ENCODE assay signal across 9 mouse cellular contexts in genomic region chr7:120739558-120740101, GRCm38 (mm10). TPM values are rescaled to one million over a fixed set of nuclear protein-coding genes. Genes with fewer than 3 reads are reported as not detected.
DNase-seq lines count a peak whose midpoint lies in the region; ATAC-seq and TF ChIP-seq lines count a peak whose summit lies in the region.
"Had no signal": no experiment of that assay in that cellular context is flagged by ENCODE, and none has a peak within 500 bp of the region (broad histone marks: within the 10 kb centered on the region; RNA-seq: fewer than 3 reads in every experiment).

No protein-coding gene starts in this region.

- peaks cover 3% of the 10 kb centered on the region; the same call in 1 of the 2 replicates for H3K4me1 ChIP-seq in limb, embryonic 12.5 days (replicated peaks)
- peaks cover 9% of the 10 kb centered on the region; the same call in 1 of the 2 replicates for H3K4me1 ChIP-seq in limb, embryonic 10.5 days
- peaks cover 20% of the 10 kb centered on the region for H3K4me1 ChIP-seq in forebrain, embryonic 14.5 days (ENCODE audit: control insufficient read depth, insufficient read depth, low read length)
- no peaks in the 10 kb centered on the region for H3K4me1 ChIP-seq in liver, postnatal 0 days (ENCODE audit: insufficient read depth)

- H3K27ac ChIP-seq in limb, embryonic 12.5 days, result no peak overlapping the region
- H3K27ac ChIP-seq in limb, embryonic 10.5 days, result no peak overlapping the region
- H3K27ac ChIP-seq in forebrain, embryonic 14.5 days (ENCODE audit: low read depth, low read length), result peak overlapping the region; percentile 3; the same call in 1 of the 2 replicates
- H3K27ac ChIP-seq in liver, postnatal 0 days (ENCODE audit: low read depth), result no peak overlapping the region
- H3K27ac ChIP-seq: neural tube, embryonic 12.5 days had no signal

- no peak overlapping the region for H3K9ac ChIP-seq in limb, embryonic 12.5 days (replicated peaks)
- H3K9ac ChIP-seq in forebrain, embryonic 14.5 days (ENCODE audit: low read length), result no peak overlapping the region
- H3K9ac ChIP-seq in liver, postnatal 0 days (replicated peaks), result no peak overlapping the region
- H3K9ac ChIP-seq: neural tube, embryonic 12.5 days had no signal

- 16% methylated on average over 5 of the region's 5 CpGs for WGBS in limb, embryonic 12.5 days
- 16% methylated on average over 5 of the region's 5 CpGs for WGBS in limb, embryonic 10.5 days
- WGBS in forebrain, embryonic 14.5 days, result 6% methylated on average over 5 of the region's 5 CpGs
- 23% methylated on average over 5 of the region's 5 CpGs for WGBS in liver, postnatal 0 days (ENCODE audit: insufficient replicate concordance)

- peaks cover 6% of the 10 kb centered on the region; the same call in 1 of the 2 replicates for H3K36me3 ChIP-seq in limb, embryonic 12.5 days
- H3K36me3 ChIP-seq in limb, embryonic 10.5 days, result peaks cover 1% of the 10 kb centered on the region
- H3K36me3 ChIP-seq in forebrain, embryonic 14.5 days (ENCODE audit: control insufficient read depth, insufficient read depth, low read length), result 0 out of 2 replicates have a peak, but pooled peaks cover 2% of the 10 kb centered on the region
- H3K36me3 ChIP-seq in liver, postnatal 0 days (replicated peaks; ENCODE audit: insufficient read depth, low read length), result no peaks in the 10 kb centered on the region; the same call in 1 of the 2 replicates

- H3K4me2 ChIP-seq in limb, embryonic 12.5 days, result no peak overlapping the region
- H3K4me2 ChIP-seq in forebrain, embryonic 14.5 days (ENCODE audit: low read length), result no peak overlapping the region; the same call in 1 of the 2 replicates
- H3K4me2 ChIP-seq in liver, postnatal 0 days (ENCODE audit: low read depth, low read length), result no peak overlapping the region
- H3K4me2 ChIP-seq: neural tube, embryonic 12.5 days had no signal

- DNase-seq in limb, embryonic 10.5 days (ENCODE audit: low spot score), result no peak
- peak; percentile 76 for DNase-seq in forebrain, embryonic 14.5 days (ENCODE audit: low spot score)
- DNase-seq in heart, postnatal 4 days, result peak; percentile 40
- DNase-seq in liver, postnatal 0 days, result no peak
- no peak for DNase-seq in thymus, adult 18-20 months
- DNase-seq in thymus, postnatal 36 days, result no peak
- no peak for DNase-seq in cerebellum, postnatal 14 days

- H3K9me3 ChIP-seq in limb, embryonic 12.5 days, result no peaks in the 10 kb centered on the region
- no peaks in the 10 kb centered on the region for H3K9me3 ChIP-seq in limb, embryonic 10.5 days (replicated peaks)
- H3K9me3 ChIP-seq in forebrain, embryonic 14.5 days (replicated peaks; ENCODE audit: control insufficient read depth, low read length), result no peaks in the 10 kb centered on the region
- no peaks in the 10 kb centered on the region for H3K9me3 ChIP-seq in liver, postnatal 0 days (ENCODE audit: low read length)
- H3K9me3 ChIP-seq: neural tube, embryonic 12.5 days had no signal

- 0 out of 2 replicates have a peak, but pooled peaks have one; percentile 31 for ATAC-seq in limb, embryonic 12.5 days (ENCODE audit: insufficient number of reproducible peaks, insufficient read depth, low FRiP score, low TSS enrichment, low read depth)
- ATAC-seq in forebrain, embryonic 14.5 days, result peak; percentile 87
- ATAC-seq in liver, postnatal 0 days, result no peak

- no peak overlapping the region for H3K4me3 ChIP-seq in limb, embryonic 12.5 days (replicated peaks)
- no peak overlapping the region for H3K4me3 ChIP-seq in limb, embryonic 10.5 days
- no peak overlapping the region for H3K4me3 ChIP-seq in forebrain, embryonic 14.5 days (ENCODE audit: low read depth, low read length)
- H3K4me3 ChIP-seq in liver, postnatal 0 days (ENCODE audit: low read depth, low read length), result no peak overlapping the region
- H3K4me3 ChIP-seq: neural tube, embryonic 12.5 days had no signal

- no peak for TF ChIP-seq EP300 in liver, postnatal 0 days (IDR thresholded peaks at IDR 0.05; ENCODE audit: low read depth)

- peak; percentile 29; the same call in 1 of the 2 replicates for TF ChIP-seq CTCF in liver, postnatal 0 days (IDR thresholded peaks at IDR 0.05; ENCODE audit: low read depth)

- no peaks in the 10 kb centered on the region for H3K27me3 ChIP-seq in limb, embryonic 12.5 days
- no peaks in the 10 kb centered on the region for H3K27me3 ChIP-seq in limb, embryonic 10.5 days (ENCODE audit: low read depth, poor library complexity, severe bottlenecking)
- H3K27me3 ChIP-seq in forebrain, embryonic 14.5 days (replicated peaks; ENCODE audit: control insufficient read depth, insufficient read depth, low read length), result 0 out of 2 replicates have a peak, but pooled peaks cover 2% of the 10 kb centered on the region
- no peaks in the 10 kb centered on the region; the same call in 1 of the 2 replicates for H3K27me3 ChIP-seq in liver, postnatal 0 days (ENCODE audit: insufficient read depth, low read length)
- H3K27me3 ChIP-seq: neural tube, embryonic 12.5 days had no signal

RNA-seq across cellular contexts. Expression of gene Vwa3a, which starts 0.5 kb away (rescaled TPM):
- 0.24 and 0.28 TPM in 2 replicates for polyA plus RNA-seq in limb, embryonic 12.5 days (2016; fragmentation: Nextera tagmentation; extraction: Ambion mirVana)
- polyA plus RNA-seq in limb, embryonic 10.5 days (2016; fragmentation: Nextera tagmentation; extraction: Ambion mirVana), result 0.05 and 0.13 TPM in 2 replicates
- 1.1 and 1.6 TPM in 2 replicates for polyA plus RNA-seq in forebrain, embryonic 14.5 days (2014; fragmentation: Nextera tagmentation; extraction: Ambion mirVana)
- 1 to 10 TPM; 1.1 to 1.4 TPM for total RNA-seq in heart, postnatal 4 days (2021)
- polyA plus RNA-seq in liver, postnatal 0 days (2015; fragmentation: Nextera tagmentation; extraction: Ambion mirVana), result 0.04 and 0.12 TPM in 2 replicates

Comparison
In these comparisons a context has a peak if more than half of its experiments do, and no peak if none do; other contexts are left out.
1. DNase-seq: peak in forebrain, embryonic 14.5 days (single experiment) and heart, postnatal 4 days (single experiment); none in limb, embryonic 10.5 days (single experiment), liver, postnatal 0 days (single experiment), thymus, adult 18-20 months (0 of 2), thymus, postnatal 36 days (0 of 2) and cerebellum, postnatal 14 days (0 of 2).